Mouse (Mus musculus): ENCODE measurements at regions not wholly inside any gene's neighbourhood (a gene's known extent, or its start where the extent isn't known, plus 50 kb on each side); places are given as distances from the start of the nearest gene placed in this dataset.

DNA sequence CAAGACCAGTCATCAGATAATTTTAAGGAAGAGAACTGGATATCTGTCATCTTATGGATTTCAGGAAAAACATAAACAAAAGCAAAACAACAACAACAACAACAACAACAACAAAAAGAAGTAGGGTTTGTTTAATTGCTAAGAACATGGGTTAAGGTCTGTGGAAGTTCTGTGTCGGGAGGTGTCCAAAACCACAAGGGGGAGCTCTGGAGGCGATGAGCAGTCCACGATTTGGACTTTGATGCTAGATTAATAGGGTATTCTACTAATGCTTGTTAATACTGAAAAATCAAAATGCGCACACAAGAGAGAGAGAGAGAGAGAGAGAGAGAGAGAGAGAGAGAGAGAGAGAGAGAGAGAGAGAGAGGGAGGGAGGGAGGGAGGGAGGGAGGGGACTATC, 692.0 kb upstream of the Car10 start:
- in situ Hi-C loops (cut with MboI; ENCODE audit: unreplicated experiment in 2 of 2) = loop anchor here (5.0 to 25.0 kb wide), 4 partner anchors 481 to 1406 kb away; no protein-coding TSS in a partner anchor

DNA sequence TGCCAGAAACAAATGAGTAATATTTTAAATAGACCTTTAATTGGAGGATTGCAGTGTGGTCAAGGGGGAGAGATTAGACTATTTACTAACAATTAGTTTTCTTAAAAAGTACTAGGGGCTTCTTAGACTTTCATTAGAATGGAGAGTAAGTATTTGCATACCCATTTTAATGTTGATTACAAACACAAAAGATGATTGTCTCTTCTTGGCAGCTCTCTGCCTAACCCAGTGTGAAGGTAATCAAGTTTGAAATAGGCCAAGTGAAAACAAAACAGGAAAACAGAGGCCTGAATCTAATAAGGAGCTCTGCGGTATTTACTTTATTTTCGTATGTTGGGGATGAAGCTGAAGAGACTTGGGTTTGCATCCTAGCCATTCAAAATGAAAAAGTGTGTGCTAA, 646.5 kb upstream of the Car10 start:
- in situ Hi-C loops (cut with MboI; ENCODE audit: unreplicated experiment in 2 of 2) = no loop called here

GRCm38 (mm10) chr11:92495291-92495690, 602.5 kb upstream of the Car10 start:
- in situ Hi-C loops (cut with MboI; ENCODE audit: unreplicated experiment in 2 of 2) = no loop called here

Data from v-Abl transformed pro-B cells (cell line).